Mouse (Mus musculus) CH12.LX (cell line): ENCODE results near the gene C1qtnf2. TPM values are rescaled to one million over a fixed set of nuclear protein-coding genes. Genes with fewer than 3 reads are reported as not detected.

Experiments used
- DNase-seq: peaks from one replicate; pipeline ENCODE4 v3.0.0-alpha.2; 2013; ENCODE audit errors: extremely low read depth
- H3K27ac ChIP-seq: 2 replicates; pipeline ENCODE4 v1.5.1; 2012; ENCODE audit warnings: low read depth, mild to moderate bottlenecking, control low read depth, moderate library complexity; ENCODE audit not compliant: insufficient read depth
- H3K27me3 ChIP-seq: replicated peaks from 2 replicates; pipeline ENCODE3; 2012; ENCODE audit warnings: inconsistent platforms
- H3K36me3 ChIP-seq, 2 experiments: replicated peaks in 1 of 2; 2 replicates each; pipeline versions ENCODE3 to v1.6.1; 2012; ENCODE audit warnings: inconsistent platforms in 1 of 2, low read length in 1 of 2, mild to moderate bottlenecking in 1 of 2, mixed read lengths in 1 of 2, moderate library complexity in 1 of 2; ENCODE audit not compliant: control insufficient read depth in 1 of 2, insufficient read depth in 1 of 2
- H3K4me1 ChIP-seq, 2 experiments: 2 replicates each; pipeline ENCODE4 v1.6.1; 2012; ENCODE audit warnings: inconsistent platforms in 1 of 2, moderate library complexity in 1 of 2; ENCODE audit not compliant: insufficient read depth in 2 of 2, control insufficient read depth in 1 of 2
- H3K4me2 ChIP-seq: 2 replicates; pipeline ENCODE4 v1.6.1; 2012; ENCODE audit warnings: low read depth, mild to moderate bottlenecking, control low read depth; ENCODE audit not compliant: poor library complexity, insufficient read depth, severe bottlenecking
- H3K4me3 ChIP-seq, 3 experiments: fragments of 150-350 bp in 1 of 3; sonication (generic) in 1 of 3; replicated peaks in 1 of 3; 2 replicates each; pipeline versions ENCODE3 to v1.5.1; 2011 to 2012; ENCODE audit warnings: low read depth in 2 of 3, low read length in 2 of 3, mild to moderate bottlenecking in 2 of 3, moderate library complexity in 2 of 3, control low read depth in 1 of 3, improper control_type of control experiment in 1 of 3, inconsistent platforms in 1 of 3, mixed read lengths in 1 of 3; ENCODE audit not compliant: poor library complexity in 1 of 3
- H3K79me2 ChIP-seq: replicated peaks from 2 replicates; pipeline ENCODE4 v1.6.1; 2012; ENCODE audit warnings: mild to moderate bottlenecking, moderate library complexity; ENCODE audit not compliant: control insufficient read depth, poor library complexity, insufficient read depth, severe bottlenecking; ENCODE audit errors: extremely low read depth
- H3K9ac ChIP-seq: 2 replicates; pipeline ENCODE4 v1.6.1; 2012; ENCODE audit warnings: low read depth, mild to moderate bottlenecking, control low read depth, moderate library complexity; ENCODE audit not compliant: insufficient read depth
- H3K9me3 ChIP-seq: replicated peaks from 2 replicates; pipeline ENCODE3; 2012; ENCODE audit warnings: low read length, inconsistent platforms, mixed read lengths
- CHD1 ChIP-seq: IDR thresholded peaks from 2 replicates; pipeline ENCODE4 v1.6.1; 2012; ENCODE audit warnings: low read depth, low read length, improper control_type of control experiment, inconsistent platforms
- CHD2 ChIP-seq: IDR thresholded peaks from 2 replicates; pipeline ENCODE4 v1.6.1; 2011; ENCODE audit warnings: low read length, improper control_type of control experiment
- CTCF ChIP-seq, 2 experiments: IDR thresholded peaks in 1 of 2; conservative IDR thresholded peaks in 1 of 2; 2 replicates each; pipeline ENCODE4 v1.5.1; 2011 to 2012; ENCODE audit warnings: low read depth in 2 of 2, low read length in 2 of 2, improper control_type of control experiment in 1 of 2, inconsistent platforms in 1 of 2, mild to moderate bottlenecking in 1 of 2, moderate library complexity in 1 of 2
- E2F4 ChIP-seq: IDR thresholded peaks from 2 replicates; pipeline ENCODE4 v1.6.1; 2011; ENCODE audit warnings: low read depth, low read length, improper control_type of control experiment; ENCODE audit not compliant: insufficient replicate concordance
- EP300 ChIP-seq: IDR thresholded peaks from 2 replicates; pipeline ENCODE4 v1.6.1; 2011; ENCODE audit warnings: low read length, improper control_type of control experiment
- ETS1 ChIP-seq: conservative IDR thresholded peaks from 2 replicates; pipeline ENCODE4 v1.6.1; 2012; ENCODE audit warnings: low read depth, mild to moderate bottlenecking, inconsistent platforms, low read length, improper control_type of control experiment, moderate library complexity
- HCFC1 ChIP-seq: IDR thresholded peaks from 2 replicates; pipeline ENCODE4 v1.6.1; 2012; ENCODE audit warnings: low read depth, mild to moderate bottlenecking, inconsistent platforms, low read length, improper control_type of control experiment
- IRF4 ChIP-seq: IDR thresholded peaks from 2 replicates; pipeline ENCODE4 v1.6.1; 2014; ENCODE audit warnings: low read depth, mild to moderate bottlenecking, inconsistent platforms, low read length, improper control_type of control experiment
- JUN ChIP-seq: IDR thresholded peaks from 2 replicates; pipeline ENCODE4 v1.6.1; 2011; ENCODE audit warnings: low read depth, mild to moderate bottlenecking, low read length, improper control_type of control experiment, moderate library complexity; ENCODE audit not compliant: insufficient read depth
- KAT2A ChIP-seq: IDR thresholded peaks from 2 replicates; pipeline ENCODE4 v1.6.1; 2012; ENCODE audit warnings: low read length, improper control_type of control experiment, inconsistent platforms; ENCODE audit not compliant: insufficient replicate concordance
- MAFK ChIP-seq: IDR thresholded peaks from 2 replicates; pipeline ENCODE4 v1.6.1; 2011; ENCODE audit warnings: low read length, improper control_type of control experiment; ENCODE audit not compliant: insufficient replicate concordance
- MAX ChIP-seq: IDR thresholded peaks from 2 replicates; pipeline ENCODE4 v1.6.1; 2011; ENCODE audit warnings: low read length, improper control_type of control experiment
- MAZ ChIP-seq: IDR thresholded peaks from 2 replicates; pipeline ENCODE4 v1.6.1; 2012; ENCODE audit warnings: low read depth, mild to moderate bottlenecking, inconsistent platforms, low read length, improper control_type of control experiment, moderate library complexity
- MEF2A ChIP-seq: IDR thresholded peaks from 2 replicates; pipeline ENCODE4 v1.6.1; 2014; ENCODE audit warnings: low read depth, mild to moderate bottlenecking, inconsistent platforms, low read length, improper control_type of control experiment, borderline replicate concordance
- MXI1 ChIP-seq: IDR thresholded peaks from 2 replicates; pipeline ENCODE4 v1.6.1; 2011; ENCODE audit warnings: mild to moderate bottlenecking, low read depth, low read length, improper control_type of control experiment
- MYC ChIP-seq: IDR thresholded peaks from 2 replicates; pipeline ENCODE4 v1.6.1; 2011; ENCODE audit warnings: low read depth, mild to moderate bottlenecking, improper control_type of control experiment, low read length
- NELFE ChIP-seq: IDR thresholded peaks from 2 replicates; pipeline ENCODE4 v1.6.1; 2011; ENCODE audit warnings: low read depth, low read length, improper control_type of control experiment
- NRF1 ChIP-seq: IDR thresholded peaks from 2 replicates; pipeline ENCODE4 v1.6.1; 2014; ENCODE audit warnings: low read depth, mild to moderate bottlenecking, inconsistent platforms, low read length, improper control_type of control experiment, moderate library complexity
- PAX5 ChIP-seq: IDR thresholded peaks from 2 replicates; pipeline ENCODE4 v1.6.1; 2012; ENCODE audit warnings: low read length, inconsistent platforms, mixed read lengths
- RCOR1 ChIP-seq: conservative IDR thresholded peaks from 2 replicates; pipeline ENCODE4 v1.6.1; 2012; ENCODE audit warnings: low read depth, mild to moderate bottlenecking, inconsistent platforms, low read length, improper control_type of control experiment
- SIN3A ChIP-seq: IDR thresholded peaks from 2 replicates; pipeline ENCODE4 v1.6.1; 2012; ENCODE audit warnings: low read length, improper control_type of control experiment, inconsistent platforms
- UBTF ChIP-seq: IDR thresholded peaks from 2 replicates; pipeline ENCODE4 v1.6.1; 2012; ENCODE audit warnings: low read depth, mild to moderate bottlenecking, inconsistent platforms, low read length, improper control_type of control experiment, moderate library complexity
- USF2 ChIP-seq: conservative IDR thresholded peaks from 2 replicates; pipeline ENCODE4 v1.6.1; 2011; ENCODE audit warnings: low read depth, low read length, improper control_type of control experiment
- ZC3H11A ChIP-seq: IDR thresholded peaks from 2 replicates; pipeline ENCODE4 v1.6.1; 2012; ENCODE audit warnings: low read depth, mild to moderate bottlenecking, inconsistent platforms, low read length, improper control_type of control experiment
- ZKSCAN1 ChIP-seq: IDR thresholded peaks from 2 replicates; pipeline ENCODE4 v1.6.1; 2012; ENCODE audit warnings: low read depth, inconsistent platforms, low read length, improper control_type of control experiment, borderline replicate concordance
- dilution Hi-C: fragments of 300-500 bp; cut with MboI; formaldehyde crosslinking; loops from 2 replicates; pipeline ENCODE4 v1.14.3; 2020; ENCODE audit warnings: low sequenced_read_pairs; ENCODE audit not compliant: extremely low pct_unique_long_range_greater_than_20kb, extremely low pct_ligation_motif_present
- in situ Hi-C: fragments of 300-500 bp; cut with MboI; formaldehyde crosslinking; loops from 3 replicates; pipeline ENCODE4 v1.14.3; 2019; ENCODE audit warnings: low sequenced_read_pairs, low pct_ligation_motif_present, low pct_unique_long_range_greater_than_20kb, mixed read lengths
- polyA plus RNA-seq: library from polyadenylated mRNA; unstranded; fragments of >175 nt; gene quantifications from 2 replicates; pipeline ENCODE4 v1.2.1, GENCODE M21; 2012; ENCODE audit warnings: low read depth; ENCODE audit not compliant: insufficient read length
- total RNA-seq, 2 experiments: library from RNA; depleted of rRNA; stranded (reverse); fragments of 300-350 nt in 1 of 2; fragments of >200 nt in 1 of 2; gene quantifications; 2 replicates each; pipeline ENCODE4 v1.2.3; 2012 to 2014

Gene C1qtnf2
- total and polyA plus RNA-seq, 3 experiments, result not detected

DNA sequence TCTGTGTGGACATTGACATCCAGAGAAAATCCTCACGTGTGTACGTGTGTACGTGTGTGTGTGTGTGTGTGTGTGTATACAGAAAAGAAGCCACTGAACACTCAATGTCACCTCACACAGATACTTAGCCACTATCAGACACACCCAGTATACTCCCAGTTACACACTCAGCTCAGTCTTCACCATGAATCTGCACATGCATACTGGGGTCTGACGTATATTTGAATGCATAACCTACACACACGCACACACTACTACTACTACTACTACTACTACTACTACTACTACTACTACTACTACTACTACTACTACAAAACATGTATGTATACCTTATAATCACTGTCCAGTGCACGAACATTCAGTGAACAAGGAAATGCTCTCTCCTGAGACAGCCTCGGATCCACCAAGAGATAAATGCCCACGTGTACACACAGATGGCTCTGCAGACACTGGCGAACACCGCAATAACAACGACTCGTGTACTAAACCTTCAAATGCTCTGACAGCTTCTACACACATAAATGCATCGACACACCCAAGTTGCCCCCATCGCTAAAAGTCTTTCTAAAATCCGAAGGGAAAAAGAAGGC lies 346 bp upstream of the C1qtnf2 start:
- Histone ChIP-seq H3K4me3 (no peak overlapping the region), H3K4me1 (peaks cover 0 to 7% of the 10 kb centered on the region in 2 experiments; a peak in 1 of 4 replicates), H3K36me3 (no peaks in the 10 kb centered on the region), H3K27me3 (peaks cover 2% of the 10 kb centered on the region), H3K79me2 (no peaks in the 10 kb centered on the region), H3K4me2 (no peak overlapping the region), H3K9me3 (no peaks in the 10 kb centered on the region), H3K9ac (no peak overlapping the region), H3K27ac (no peak overlapping the region)
- TF ChIP-seq MAZ (no peak), ETS1 (no peak), MXI1 (no peak), CHD1 (no peak), MAX (no peak), MYC (no peak), HCFC1 (no peak), ZC3H11A (no peak), SIN3A (no peak), NELFE (no peak), UBTF (no peak), RCOR1 (no peak), EP300 (no peak), CHD2 (no peak), PAX5 (no peak), NRF1 (no peak)
- in situ Hi-C loops (no loop called here), dilution Hi-C loops (no loop called here)
- DNase-seq, result no peak

DNA sequence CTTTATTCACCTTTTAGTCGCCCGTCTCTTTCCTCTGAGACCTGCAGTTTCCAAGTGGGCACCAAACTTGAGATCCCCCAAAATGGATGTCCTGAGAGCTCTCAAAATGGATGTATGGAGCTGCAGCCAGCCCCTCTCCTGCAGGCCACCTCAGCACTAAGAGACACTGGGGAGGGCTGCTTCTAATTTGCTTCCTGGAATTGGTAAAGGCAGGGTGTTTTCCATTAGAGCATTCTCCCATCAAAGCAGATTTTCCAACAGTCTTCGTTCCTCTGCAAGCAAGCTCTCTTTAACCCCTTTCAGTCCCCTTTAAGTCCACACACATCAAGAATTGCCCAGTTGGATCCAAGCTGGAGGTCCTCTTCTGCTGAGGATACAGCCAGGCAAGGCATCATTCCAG lies 5.3 kb downstream of the C1qtnf2 start:
- Histone ChIP-seq H3K9ac (no peak overlapping the region), H3K79me2 (no peaks in the 10 kb centered on the region), H3K9me3 (no peaks in the 10 kb centered on the region), H3K4me2 (no peak overlapping the region), H3K27me3 (peaks cover 16% of the 10 kb centered on the region), H3K36me3 (no peaks in the 10 kb centered on the region), H3K27ac (no peak overlapping the region), H3K4me3 (no peak overlapping the region), H3K4me1 (peaks cover 6 to 11% of the 10 kb centered on the region in 2 experiments; a peak in 3 of 4 replicates)
- dilution Hi-C loops (no loop called here), in situ Hi-C loops (no loop called here)
- TF ChIP-seq E2F4, result no peak
- no peak for TF ChIP-seq JUN
- TF ChIP-seq MEF2A, result no peak
- no peak for TF ChIP-seq IRF4
- no peak for TF ChIP-seq USF2
- no peak for TF ChIP-seq MXI1
- TF ChIP-seq UBTF, result no peak
- TF ChIP-seq RCOR1, result no peak
- TF ChIP-seq NELFE, result no peak
- no peak for TF ChIP-seq SIN3A
- TF ChIP-seq CTCF (conservative IDR thresholded peaks at IDR 0.05 in 1 of 2, IDR thresholded peaks at IDR 0.05 in 1 of 2; ENCODE audit: low read depth in 2 of 2, low read length in 2 of 2), result no peak
- no peak for TF ChIP-seq ZKSCAN1
- no peak for TF ChIP-seq KAT2A
- no peak for TF ChIP-seq MAX
- TF ChIP-seq MAZ, result no peak
- TF ChIP-seq MAFK, result no peak
- DNase-seq, result no peak
